Mouse (Mus musculus): ENCODE data around the gene Rictor. TPM values are rescaled to one million over a fixed set of nuclear protein-coding genes. Genes with fewer than 3 reads are reported as not detected.
"Not testable (repeated sequence)": the region's sequence is repeated elsewhere in the genome, so short reads cannot be mapped to it uniquely, and the experiment has no call there.

The Rictor gene
- total RNA-seq, 1 experiment from 2014 or later = 55.8 TPM

DNA sequence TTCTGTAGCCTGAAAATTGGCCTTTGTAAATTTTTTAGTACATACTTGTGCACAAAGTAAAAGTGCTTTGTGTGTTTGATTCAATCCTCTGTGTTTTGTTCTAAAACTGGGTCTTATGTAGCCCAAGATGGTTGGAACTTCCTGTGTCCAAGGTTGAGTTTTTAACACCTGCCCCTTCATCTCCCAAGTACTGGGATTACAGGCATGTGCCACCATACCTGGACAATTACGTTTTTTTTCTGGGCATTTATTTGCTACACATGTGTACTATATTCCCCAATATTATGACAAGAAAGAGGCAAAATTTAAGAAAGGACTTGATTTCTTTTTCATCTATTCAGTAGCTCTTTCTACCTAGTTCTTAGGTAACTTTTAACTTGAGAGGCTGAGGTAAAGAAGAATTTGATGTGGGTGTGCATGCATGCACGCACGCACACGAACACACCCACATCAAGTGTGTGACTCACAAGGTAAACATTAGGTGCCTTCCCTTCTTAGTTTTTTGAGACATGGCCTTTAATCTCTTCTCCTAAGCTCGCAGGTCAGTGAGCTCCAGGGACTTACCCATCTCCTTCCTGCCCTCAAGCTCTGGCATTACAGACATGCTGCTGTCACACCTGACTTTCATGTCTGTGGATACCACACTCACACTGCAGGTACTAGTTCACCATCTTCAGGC, 18.1 kb downstream of the Rictor start:
- no peak for ATAC-seq (replicated peaks; ENCODE audit: low read depth, poor library complexity, severe bottlenecking)

DNA sequence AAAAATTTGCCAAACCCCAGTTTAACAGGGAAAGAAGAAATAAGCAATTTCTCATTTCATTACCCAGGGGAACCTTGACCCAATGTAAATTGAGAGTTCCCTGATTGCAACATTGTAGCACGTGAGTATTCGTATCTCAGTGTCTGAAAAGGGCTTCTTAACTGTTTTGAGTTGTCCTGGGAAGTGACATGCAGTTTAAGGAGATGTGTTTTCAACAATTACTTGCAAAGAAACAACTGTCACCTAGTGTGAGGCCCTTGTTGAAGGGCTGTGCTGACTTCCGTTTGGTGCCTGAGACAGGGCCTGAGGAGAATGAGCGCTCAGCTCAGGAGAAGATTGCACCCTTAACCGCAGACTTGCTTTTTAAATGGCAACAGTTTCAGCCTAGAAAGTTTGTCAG, 24.9 kb downstream of the Rictor start:
- no peak for ATAC-seq (replicated peaks; ENCODE audit: low read depth, poor library complexity, severe bottlenecking)

DNA sequence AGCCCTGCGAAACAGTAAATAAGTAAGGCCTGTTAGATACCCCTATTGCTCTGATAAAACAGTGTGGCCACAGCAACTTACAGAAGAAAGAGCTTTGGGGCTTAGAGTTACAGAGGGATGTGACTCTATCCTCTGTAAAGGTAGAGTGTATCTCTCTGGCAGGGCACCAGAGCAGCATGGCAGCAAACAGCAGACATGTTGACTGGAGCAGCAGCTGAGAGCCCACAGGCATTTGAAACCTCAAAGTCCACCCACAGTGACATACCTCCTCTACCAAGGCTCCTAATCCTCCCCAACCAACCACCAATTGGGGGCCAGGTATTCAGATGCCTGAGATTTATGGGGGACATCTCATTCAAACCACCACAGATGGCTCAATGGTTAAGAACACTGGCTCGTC, 31.0 kb downstream of the Rictor start:
- ATAC-seq (replicated peaks; ENCODE audit: low read depth, poor library complexity, severe bottlenecking) = no peak

DNA sequence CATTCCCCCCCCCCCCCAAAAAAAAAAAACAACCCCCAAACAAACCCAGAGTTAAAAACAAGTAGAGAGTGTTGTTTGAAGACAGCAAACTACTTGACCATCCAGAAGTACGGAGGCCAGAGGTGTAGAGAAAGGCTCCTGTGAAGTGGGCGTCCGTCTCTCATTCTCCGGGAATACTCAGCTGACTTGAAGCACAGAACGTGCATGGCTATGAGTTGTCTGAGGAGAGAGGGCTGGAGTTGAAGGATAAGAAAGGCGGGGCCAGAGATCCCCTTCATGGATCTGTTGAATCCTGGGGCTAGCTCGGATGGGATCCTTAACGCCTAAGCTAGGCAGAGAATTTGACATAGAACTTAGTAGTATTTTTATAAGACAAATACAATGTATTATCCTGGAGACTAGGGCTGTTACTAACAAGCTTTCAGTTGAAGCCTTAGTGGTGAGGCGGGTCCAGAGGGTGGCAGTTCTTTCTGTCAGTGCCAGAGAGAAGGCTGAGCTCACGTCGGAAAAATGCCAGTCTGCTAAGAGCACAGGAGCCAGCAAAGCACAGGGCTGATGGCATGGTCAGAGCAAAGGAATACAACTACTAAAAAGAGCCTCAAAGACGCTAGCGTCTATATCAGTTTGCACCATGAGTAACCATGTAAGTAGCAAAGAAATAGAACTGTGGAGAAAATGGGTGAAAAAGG, 34.3 kb downstream of the Rictor start:
- no peak for ATAC-seq (replicated peaks; ENCODE audit: low read depth, poor library complexity, severe bottlenecking)

DNA sequence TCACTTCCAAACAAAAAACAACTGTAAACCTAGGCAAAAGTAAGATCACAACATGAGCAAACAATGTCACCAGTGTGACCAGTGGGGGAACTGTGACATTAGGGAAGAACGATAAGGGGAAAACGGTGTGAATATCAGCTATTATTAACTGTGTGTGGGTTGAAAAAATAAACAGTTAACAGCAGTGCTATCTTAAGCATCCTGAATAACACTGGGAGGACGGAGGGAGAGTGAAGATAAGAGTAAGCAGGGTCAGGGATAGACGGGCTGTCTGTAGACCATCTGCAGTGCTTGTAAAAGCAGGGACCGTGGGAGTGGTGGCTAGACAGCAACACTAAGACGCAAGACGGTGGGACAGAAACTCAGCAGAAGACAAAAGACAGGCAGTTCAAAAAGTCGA, 35.5 kb downstream of the Rictor start:
- ATAC-seq (replicated peaks; ENCODE audit: low read depth, poor library complexity, severe bottlenecking) = no peak

DNA sequence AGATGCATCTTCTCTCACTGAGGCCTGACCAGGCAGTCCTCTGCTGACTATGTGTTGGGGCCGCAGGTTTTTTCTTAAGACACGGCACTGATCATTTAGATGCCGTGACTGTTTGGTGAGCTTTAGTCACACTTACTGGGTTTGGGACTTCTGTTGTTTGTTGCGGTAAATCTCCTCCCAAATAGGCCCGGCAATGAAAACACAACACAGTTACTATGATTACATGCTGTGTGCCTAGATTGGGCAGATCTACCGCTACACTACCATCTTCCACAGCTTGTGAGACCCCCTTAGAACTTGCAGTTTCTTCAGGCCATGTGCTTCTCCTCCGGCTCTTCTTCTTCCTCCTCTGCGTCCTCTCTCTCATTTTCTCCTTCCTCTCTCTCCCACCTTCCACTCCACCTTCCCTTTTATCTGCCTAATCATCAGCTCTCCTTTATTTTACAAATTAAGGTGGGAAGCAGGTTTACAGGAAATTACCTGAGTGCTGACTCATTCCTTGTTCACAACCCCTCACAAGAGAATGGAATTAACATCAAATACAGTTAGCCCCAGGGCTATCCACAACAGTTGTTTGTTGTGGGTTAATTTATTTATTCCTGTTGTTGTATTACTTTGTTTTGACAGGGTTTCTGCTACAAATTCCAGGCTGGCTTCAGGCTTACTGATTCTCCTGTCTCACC, 38.3 kb downstream of the Rictor start:
- ATAC-seq (replicated peaks; ENCODE audit: low read depth, poor library complexity, severe bottlenecking) = not testable (repeated sequence)

DNA sequence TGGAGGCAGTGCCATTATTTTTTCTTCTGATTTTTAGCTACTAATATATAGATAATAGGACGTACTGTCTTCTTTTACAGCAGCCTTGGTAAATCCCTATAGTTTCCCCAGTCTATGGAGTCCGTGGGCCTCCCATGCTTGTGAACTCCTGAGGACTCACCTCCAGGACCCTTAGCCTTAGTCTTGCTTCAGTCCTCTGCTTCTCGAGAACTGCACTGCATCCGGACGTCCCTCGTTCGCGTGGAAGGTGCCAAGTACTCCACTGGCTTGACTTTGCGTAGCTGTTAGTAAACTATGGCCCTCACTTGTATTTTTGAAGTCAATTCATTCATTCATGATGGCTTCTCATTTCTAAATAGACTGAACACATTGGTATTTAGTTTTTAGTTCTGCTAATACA, 38.8 kb downstream of the Rictor start:
- ATAC-seq (replicated peaks; ENCODE audit: low read depth, poor library complexity, severe bottlenecking) = no peak

DNA sequence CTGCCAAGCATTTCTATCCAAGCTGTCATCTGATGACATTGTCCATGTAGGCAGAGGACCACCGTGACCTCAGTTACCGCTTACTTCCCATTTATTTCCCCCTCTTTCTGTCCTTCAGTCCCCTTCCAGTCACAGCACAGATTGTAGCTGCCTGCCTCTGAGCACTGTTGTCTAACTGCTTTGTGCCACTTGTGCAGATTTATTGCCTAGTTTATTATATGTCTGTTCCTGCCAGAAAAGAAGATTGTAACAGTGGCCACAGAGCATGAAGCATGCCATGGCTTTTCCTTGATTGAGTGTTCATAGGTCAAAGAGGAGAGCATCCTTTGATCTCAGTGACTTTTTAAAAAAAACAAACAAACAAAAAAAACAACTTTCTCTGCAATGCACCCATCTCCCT, 46.2 kb downstream of the Rictor start:
- no peak for ATAC-seq (replicated peaks; ENCODE audit: low read depth, poor library complexity, severe bottlenecking)

DNA sequence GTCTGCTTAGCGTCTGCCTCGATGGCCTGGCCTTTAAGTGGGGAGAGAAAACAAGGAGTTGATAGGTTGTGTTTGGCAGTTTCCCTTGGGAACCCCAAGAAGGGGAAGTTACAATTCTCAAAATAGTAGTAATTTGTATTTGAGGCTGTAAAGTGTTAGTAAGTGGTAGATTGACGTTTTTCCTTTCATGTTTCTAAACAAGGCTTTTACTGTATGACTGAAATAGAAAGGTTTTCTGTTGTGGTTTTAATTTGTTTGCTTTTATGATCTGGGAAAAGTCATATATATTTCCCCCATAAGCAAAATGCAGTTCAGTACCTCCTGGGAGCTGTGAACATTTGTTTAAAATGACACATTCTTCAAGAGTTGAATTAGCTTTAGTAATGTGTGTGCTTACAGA, 64.1 kb downstream of the Rictor start:
- no peak for ATAC-seq (replicated peaks; ENCODE audit: low read depth, poor library complexity, severe bottlenecking)

DNA sequence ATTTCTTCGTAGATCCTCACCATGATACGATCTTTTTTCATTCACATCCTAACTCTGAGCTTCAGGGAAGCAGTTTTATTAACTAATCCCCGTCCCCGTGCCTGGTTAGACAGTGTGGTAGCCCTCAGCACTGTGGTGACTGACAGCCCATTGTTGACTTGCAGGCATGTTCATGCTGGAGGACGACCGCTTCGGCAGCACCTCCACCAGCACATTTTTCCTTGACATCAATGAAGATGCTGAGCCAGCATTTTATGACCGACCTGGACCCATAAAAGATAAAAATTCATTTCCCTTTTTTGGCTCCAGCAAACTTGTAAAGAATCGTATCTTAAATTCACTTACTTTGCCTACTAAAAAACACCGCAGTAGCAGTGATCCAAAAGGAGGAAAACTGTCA, 78.0 kb downstream of the Rictor start:
- no peak for ATAC-seq (replicated peaks; ENCODE audit: low read depth, poor library complexity, severe bottlenecking)

DNA sequence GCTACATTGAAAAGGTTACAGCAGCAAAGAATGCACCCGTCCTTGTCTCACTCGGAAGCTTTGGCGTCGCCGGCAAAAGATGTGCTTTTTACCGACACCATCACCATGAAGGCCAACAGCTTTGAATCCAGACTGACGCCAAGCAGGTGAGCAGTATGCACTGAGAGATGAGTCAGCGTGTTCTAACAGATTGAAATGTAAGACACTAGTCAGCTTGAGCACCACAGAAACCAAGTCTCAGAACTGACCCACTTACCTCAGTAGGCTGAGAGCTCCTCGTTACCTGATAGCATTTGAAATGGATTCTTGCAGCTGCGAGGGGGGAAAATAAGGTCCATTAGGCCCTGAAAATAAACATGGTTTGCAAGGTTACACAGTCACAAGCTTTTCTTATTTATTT, 79.1 kb downstream of the Rictor start:
- no peak for ATAC-seq (replicated peaks; ENCODE audit: low read depth, poor library complexity, severe bottlenecking)

DNA sequence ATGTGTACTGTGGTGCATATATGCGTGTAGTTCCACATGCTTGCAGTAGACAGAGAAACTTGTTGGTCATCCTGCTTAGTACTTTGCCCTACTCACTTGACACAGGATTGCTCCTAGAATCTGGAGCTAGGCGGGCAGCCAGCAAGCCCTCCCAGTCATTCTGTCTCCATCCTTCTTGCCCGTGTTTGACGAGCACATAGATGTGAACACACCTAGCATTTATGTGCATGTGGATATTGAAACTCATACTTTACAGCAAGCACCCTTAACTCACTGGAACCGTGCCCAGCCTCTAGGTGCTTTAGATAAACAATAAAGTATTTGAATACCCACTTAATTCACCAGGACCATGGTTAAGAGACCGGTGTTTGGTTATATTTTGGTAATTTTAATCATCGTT, 81.8 kb downstream of the Rictor start:
- ATAC-seq (replicated peaks; ENCODE audit: low read depth, poor library complexity, severe bottlenecking) = no peak

DNA sequence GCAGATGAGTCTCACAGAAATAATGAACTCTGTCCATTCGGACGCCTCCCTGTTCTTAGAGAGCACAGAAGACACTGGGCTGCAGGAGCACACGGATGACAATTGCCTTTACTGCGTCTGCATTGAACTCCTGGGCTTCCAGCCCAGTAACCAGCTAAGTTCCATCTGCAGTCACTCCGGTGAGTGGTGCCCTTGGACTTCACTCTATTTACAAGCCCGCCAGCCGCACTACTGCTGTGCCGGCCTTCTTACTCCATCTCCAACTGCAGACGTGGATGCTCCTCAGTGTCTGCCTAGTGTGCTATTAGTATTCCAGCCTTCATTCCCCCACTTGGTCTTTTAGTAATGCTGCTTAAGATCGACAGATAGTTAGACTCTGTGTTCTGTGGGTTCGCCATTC, 83.5 kb downstream of the Rictor start:
- no peak for ATAC-seq (replicated peaks; ENCODE audit: low read depth, poor library complexity, severe bottlenecking)

DNA sequence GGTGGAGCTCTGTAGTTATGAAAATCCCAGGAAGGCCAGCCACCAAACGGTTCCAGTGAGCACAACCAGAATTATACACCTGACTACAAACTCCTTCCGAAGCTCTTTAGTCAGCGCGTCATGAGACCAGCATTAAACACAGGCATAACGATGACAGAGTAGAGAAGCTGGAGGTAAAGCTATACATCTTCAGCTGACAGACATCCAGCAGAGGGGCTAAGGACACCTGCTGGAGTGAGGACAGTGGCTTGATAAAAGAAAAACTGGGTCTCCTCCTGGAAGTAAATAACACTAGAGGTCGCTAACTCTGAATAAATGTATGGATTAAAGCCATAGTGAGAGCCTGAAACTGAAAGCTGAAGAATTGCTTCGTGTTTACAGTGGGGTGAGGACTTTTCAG, 84.7 kb downstream of the Rictor start:
- ATAC-seq (replicated peaks; ENCODE audit: low read depth, poor library complexity, severe bottlenecking) = no peak

DNA sequence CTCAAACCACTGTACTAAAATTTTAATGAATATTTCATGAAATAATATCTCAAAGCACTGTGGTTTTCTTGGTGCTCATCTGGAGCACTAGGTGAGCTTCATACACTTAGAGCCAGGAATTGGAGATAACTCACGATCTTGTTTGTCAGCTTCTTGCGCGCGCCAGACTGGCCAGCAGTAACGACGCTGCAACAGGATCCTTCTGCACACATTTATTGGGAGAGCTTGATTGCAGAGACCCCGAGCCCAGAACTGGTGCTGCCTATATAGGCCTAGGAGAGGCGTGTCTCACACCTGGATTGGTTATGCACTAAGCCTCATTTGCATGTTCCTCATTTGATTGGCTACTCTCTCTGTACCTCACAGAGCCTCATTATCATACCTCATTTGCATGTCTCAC, 93.0 kb downstream of the Rictor start:
- ATAC-seq (replicated peaks; ENCODE audit: low read depth, poor library complexity, severe bottlenecking) = not testable (repeated sequence)

DNA sequence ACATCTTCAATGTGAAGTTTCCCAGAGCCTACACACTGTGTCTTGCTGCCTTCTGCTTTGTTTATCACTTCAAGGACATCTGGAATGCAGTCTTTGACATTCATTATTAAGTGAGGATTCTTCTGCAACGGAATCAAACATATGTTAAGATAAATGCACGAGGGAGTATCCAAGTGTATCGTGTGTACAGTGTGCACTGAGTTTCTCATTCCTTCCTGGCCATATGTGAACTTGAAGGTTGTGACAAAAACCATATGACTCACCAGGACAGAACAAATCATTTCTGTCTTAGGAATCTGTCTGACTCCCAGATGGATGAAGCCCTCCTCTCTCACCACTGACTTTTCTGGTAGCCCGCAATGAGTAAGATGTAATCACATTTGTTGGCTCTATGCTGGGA, 107.6 kb downstream of the Rictor start:
- ATAC-seq (replicated peaks; ENCODE audit: low read depth, poor library complexity, severe bottlenecking) = no peak

DNA sequence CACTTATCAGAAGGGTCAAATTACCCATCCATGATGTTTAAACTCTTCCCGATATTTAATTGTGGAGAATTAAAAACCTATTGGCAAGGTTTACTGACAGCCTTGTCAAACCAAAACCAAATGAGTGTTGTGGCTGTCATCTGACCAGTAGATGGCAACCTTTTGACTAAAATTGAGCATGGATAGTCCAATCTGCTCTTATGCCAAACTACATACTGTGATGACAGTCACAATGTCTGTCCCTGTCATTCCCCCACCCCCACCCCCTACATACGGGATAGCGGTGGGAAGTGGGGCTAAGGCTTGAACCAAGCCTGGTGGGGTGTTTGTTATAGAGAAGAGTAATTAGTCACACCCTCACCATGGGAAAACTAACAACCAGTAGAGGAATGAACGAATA, 132.0 kb downstream of the Rictor start:
- peak; percentile 72; the same call in 1 of the 2 replicates for ATAC-seq (replicated peaks; ENCODE audit: low read depth, poor library complexity, severe bottlenecking)

DNA sequence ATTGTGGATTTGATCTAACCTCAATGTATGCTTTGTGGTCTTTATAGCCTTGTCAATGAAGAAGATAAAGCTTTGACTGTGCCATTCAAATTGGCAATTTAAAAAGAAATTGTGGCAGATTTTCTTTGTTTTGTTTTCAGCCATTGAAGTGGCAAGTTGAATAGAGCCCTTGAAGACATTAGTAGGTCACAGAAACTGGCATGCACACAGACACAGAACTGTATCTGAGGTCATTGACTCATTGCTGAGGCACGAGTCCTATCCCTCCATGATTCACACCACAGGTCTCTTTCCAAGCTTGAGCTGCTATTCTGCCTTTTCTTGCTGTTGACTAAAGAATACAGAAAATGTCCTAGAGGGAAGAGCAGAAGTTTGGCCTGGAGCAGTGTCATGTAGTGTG, 141.7 kb downstream of the Rictor start:
- no peak for ATAC-seq (replicated peaks; ENCODE audit: low read depth, poor library complexity, severe bottlenecking)

Measured in common myeloid progenitor, adult 5-6 weeks (primary cell).